Mouse (Mus musculus): Measurements from ENCODE around the gene Appl1. TPM values are rescaled to one million over a fixed set of nuclear protein-coding genes. Genes with fewer than 3 reads are reported as not detected.
"Not testable (repeated sequence)": the region's sequence is repeated elsewhere in the genome, so short reads cannot be mapped to it uniquely, and the experiment has no call there.

The Appl1 gene
- polyA plus RNA-seq, 1 experiment from 2014 or later = 39.2 TPM

GRCm38 (mm10) chr14:26960518-26960917 lies 10.5 kb downstream of the Appl1 start:
- H3K4me1 ChIP-seq = no peaks in the 10 kb centered on the region
- H3K4me2 ChIP-seq = no peak overlapping the region
- no peaks in the 10 kb centered on the region for H3K27me3 ChIP-seq
- H3K27ac ChIP-seq = no peak overlapping the region
- H3K4me3 ChIP-seq (replicated peaks) = no peak overlapping the region
- ATAC-seq (replicated peaks; ENCODE audit: low FRiP score) = no peak
- no peak overlapping the region for H3K9ac ChIP-seq
- no peaks in the 10 kb centered on the region for H3K9me3 ChIP-seq (replicated peaks)
- peaks cover 51% of the 10 kb centered on the region for H3K36me3 ChIP-seq
- WGBS = 94% methylated on average over 1 of the region's 1 CpGs

DNA sequence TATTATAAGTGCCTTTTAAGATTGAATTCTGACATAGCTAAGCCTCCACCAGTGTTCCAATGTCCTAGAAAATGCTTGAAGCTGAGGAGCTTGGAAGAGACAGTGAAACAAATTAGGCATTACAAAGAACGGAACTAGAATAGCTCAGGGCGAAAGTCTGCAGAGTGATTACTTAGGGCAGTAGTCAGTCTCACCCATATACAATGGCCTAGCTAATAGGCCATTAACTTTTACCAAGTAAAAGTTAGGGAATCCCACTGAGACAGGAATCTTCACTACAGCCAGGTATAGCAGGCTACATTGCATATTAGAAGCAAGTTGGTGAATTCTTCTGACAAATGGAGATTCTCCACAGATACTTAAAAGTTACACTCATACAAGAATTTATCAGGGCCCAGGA lies 14.9 kb downstream of the Appl1 start:
- H3K36me3 ChIP-seq = peaks cover 62% of the 10 kb centered on the region
- H3K4me1 ChIP-seq; H3K27me3 ChIP-seq; H3K9me3 ChIP-seq (replicated peaks); H3K27ac ChIP-seq; H3K4me2 ChIP-seq; H3K4me3 ChIP-seq (replicated peaks); ATAC-seq (replicated peaks; ENCODE audit: low FRiP score); H3K9ac ChIP-seq: not testable (repeated sequence)
- WGBS = 90% methylated on average over 2 of the region's 2 CpGs

DNA sequence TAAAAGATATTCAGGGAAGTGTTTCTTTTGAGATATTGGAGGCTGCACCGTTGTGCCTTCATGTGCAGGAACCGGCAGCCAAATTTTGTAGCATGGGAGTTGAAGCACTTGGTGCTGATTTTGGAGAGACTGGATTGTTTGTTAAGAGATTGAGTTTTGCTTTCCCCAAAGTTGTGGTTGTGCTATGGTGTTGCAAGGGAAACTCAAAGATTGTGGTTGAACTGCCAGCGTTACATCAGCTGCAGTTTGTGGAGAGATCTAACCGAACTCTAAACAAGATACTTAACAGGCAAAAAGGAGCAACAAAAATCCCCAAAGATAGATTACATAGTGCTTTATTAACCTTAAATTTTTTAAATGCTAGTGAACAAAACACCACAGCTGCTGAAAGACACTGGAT lies 35.5 kb downstream of the Appl1 start:
- Histone ChIP-seq H3K9me3 (replicated peaks) (no peaks in the 10 kb centered on the region), H3K4me3 (replicated peaks) (no peak overlapping the region), H3K36me3 (peaks cover 35% of the 10 kb centered on the region), H3K27me3 (no peaks in the 10 kb centered on the region), H3K9ac (no peak overlapping the region), H3K4me1 (no peaks in the 10 kb centered on the region), H3K27ac (no peak overlapping the region), H3K4me2 (no peak overlapping the region)
- WGBS = 92% methylated on average over 4 of the region's 4 CpGs
- ATAC-seq (replicated peaks; ENCODE audit: low FRiP score) = no peak

- Histone ChIP-seq H3K9ac (no peak overlapping the region), H3K4me3 (replicated peaks) (no peak overlapping the region), H3K4me2 (no peak overlapping the region), H3K9me3 (replicated peaks) (no peaks in the 10 kb centered on the region), H3K36me3 (peaks cover 29% of the 10 kb centered on the region), H3K27ac (no peak overlapping the region), H3K4me1 (no peaks in the 10 kb centered on the region), H3K27me3 (no peaks in the 10 kb centered on the region)
- 88% methylated on average over 3 of the region's 3 CpGs for WGBS
- no peak for ATAC-seq (replicated peaks; ENCODE audit: low FRiP score)
Observed at GRCm38 (mm10) chr14:26934891-26935290, 36.1 kb downstream of the Appl1 start.

DNA sequence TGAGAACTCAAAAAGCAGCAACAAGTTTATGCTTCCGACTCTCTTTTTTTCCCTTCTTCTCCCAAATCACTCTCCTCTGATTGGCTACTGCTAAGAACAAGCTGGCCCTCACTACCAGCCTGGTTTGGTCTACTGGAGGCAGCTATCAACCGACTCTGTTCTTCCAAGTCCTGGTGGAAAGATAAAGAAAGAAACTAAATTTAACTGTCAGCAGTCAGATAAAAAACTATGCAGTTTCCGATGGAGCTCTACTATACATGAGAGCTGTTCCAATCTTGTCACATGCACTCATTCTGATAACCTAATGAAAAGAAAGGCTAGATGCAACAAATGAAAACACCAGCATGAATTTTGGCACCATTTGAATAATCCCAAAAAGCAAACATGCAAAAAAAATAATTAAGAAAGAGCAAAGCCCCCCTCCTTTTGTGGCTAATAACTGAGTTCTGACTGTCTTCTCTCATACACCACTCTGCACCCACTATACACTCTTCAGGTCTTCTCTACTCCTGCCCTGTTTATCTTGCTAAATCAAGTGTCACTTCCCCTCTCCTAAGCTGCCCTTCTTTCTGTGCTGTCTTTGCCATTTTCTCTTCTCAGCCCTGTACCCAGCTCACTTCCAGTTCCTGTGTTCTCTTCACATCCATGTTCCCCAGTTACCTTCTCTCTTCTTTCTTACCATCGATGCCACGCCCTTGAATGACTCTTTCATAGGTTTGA lies 47.2 kb downstream of the Appl1 start:
- 82% methylated on average over 5 of the region's 5 CpGs for WGBS
- no peak overlapping the region for H3K4me2 ChIP-seq
- no peaks in the 10 kb centered on the region for H3K27me3 ChIP-seq
- no peak overlapping the region for H3K4me3 ChIP-seq (replicated peaks)
- no peaks in the 10 kb centered on the region for H3K4me1 ChIP-seq
- ATAC-seq (replicated peaks; ENCODE audit: low FRiP score) = no peak
- no peak overlapping the region for H3K27ac ChIP-seq
- no peak overlapping the region for H3K9ac ChIP-seq
- no peaks in the 10 kb centered on the region for H3K9me3 ChIP-seq (replicated peaks)
- H3K36me3 ChIP-seq = peaks cover 66% of the 10 kb centered on the region

- no peaks in the 10 kb centered on the region for H3K9me3 ChIP-seq (replicated peaks)
- ATAC-seq (replicated peaks; ENCODE audit: low FRiP score) = no peak
- no peak overlapping the region for H3K4me3 ChIP-seq (replicated peaks)
- no peak overlapping the region for H3K4me2 ChIP-seq
- no peak overlapping the region for H3K27ac ChIP-seq
- H3K36me3 ChIP-seq = peaks cover 43% of the 10 kb centered on the region
- WGBS = 94% methylated on average over 3 of the region's 3 CpGs
- H3K4me1 ChIP-seq = no peaks in the 10 kb centered on the region
- no peak overlapping the region for H3K9ac ChIP-seq
- H3K27me3 ChIP-seq = no peaks in the 10 kb centered on the region
Observed at GRCm38 (mm10) chr14:26919310-26919709, 51.7 kb downstream of the Appl1 start.

- WGBS = 47% methylated on average over 9 of the region's 9 CpGs
- no peak overlapping the region for H3K4me3 ChIP-seq (replicated peaks)
- 0 out of 2 replicates have a peak overlapping the region, but pooled peaks have one; percentile 48 for H3K27ac ChIP-seq
- H3K4me1 ChIP-seq = 0 out of 2 replicates have a peak, but pooled peaks cover 3% of the 10 kb centered on the region
- peaks cover 5% of the 10 kb centered on the region; the same call in 1 of the 2 replicates for H3K36me3 ChIP-seq
- H3K9ac ChIP-seq = no peak overlapping the region
- ATAC-seq (replicated peaks; ENCODE audit: low FRiP score) = peak; percentile 70
- H3K9me3 ChIP-seq (replicated peaks) = no peaks in the 10 kb centered on the region
- H3K4me2 ChIP-seq = no peak overlapping the region
- no peaks in the 10 kb centered on the region for H3K27me3 ChIP-seq
Observed at GRCm38 (mm10) chr14:26913681-26914268, 57.3 kb downstream of the Appl1 start.

GRCm38 (mm10) chr14:26911826-26912225 lies 59.2 kb downstream of the Appl1 start:
- Histone ChIP-seq H3K36me3 (no peaks in the 10 kb centered on the region), H3K9ac (no peak overlapping the region), H3K4me1 (0 out of 2 replicates have a peak, but pooled peaks cover 8% of the 10 kb centered on the region), H3K9me3 (replicated peaks) (no peaks in the 10 kb centered on the region), H3K4me3 (replicated peaks) (no peak overlapping the region), H3K4me2 (no peak overlapping the region), H3K27ac (no peak overlapping the region), H3K27me3 (no peaks in the 10 kb centered on the region)
- WGBS = 91% methylated on average over 13 of the region's 13 CpGs
- ATAC-seq (replicated peaks; ENCODE audit: low FRiP score) = no peak

- H3K27ac ChIP-seq = no peak overlapping the region
- no peaks in the 10 kb centered on the region for H3K36me3 ChIP-seq
- 0 out of 2 replicates have a peak, but pooled peaks cover 8% of the 10 kb centered on the region for H3K4me1 ChIP-seq
- H3K4me3 ChIP-seq (replicated peaks) = no peak overlapping the region
- H3K9me3 ChIP-seq (replicated peaks) = no peaks in the 10 kb centered on the region
- H3K27me3 ChIP-seq = no peaks in the 10 kb centered on the region
- 76% methylated on average over 6 of the region's 6 CpGs for WGBS
- no peak overlapping the region for H3K9ac ChIP-seq
- no peak overlapping the region for H3K4me2 ChIP-seq
- no peak for ATAC-seq (replicated peaks; ENCODE audit: low FRiP score)
Observed at GRCm38 (mm10) chr14:26911201-26911600, 59.8 kb downstream of the Appl1 start.

DNA sequence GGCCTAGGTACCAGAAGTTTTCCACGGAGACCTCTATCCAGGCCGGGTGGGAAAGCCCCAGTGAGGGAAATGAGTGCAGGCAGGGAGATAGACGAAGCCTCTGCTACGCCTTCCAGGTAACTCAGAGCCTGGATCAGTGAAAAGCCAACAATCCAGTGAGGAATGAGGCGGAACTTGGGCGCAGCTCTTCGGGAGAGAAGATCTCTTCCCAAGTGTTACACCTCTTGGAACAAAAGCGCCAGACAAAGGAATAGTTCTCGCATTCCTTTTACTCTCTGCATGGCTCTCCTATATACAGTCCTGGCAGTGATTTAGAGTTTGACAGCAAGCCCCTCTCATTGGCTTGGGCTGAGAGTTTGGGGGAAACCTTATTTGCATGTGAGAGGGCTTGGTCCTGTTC lies 60.6 kb downstream of the Appl1 start:
- WGBS = 59% methylated on average over 9 of the region's 9 CpGs
- not testable (repeated sequence) for H3K36me3 ChIP-seq; ATAC-seq (replicated peaks; ENCODE audit: low FRiP score); H3K4me1 ChIP-seq; H3K9me3 ChIP-seq (replicated peaks); H3K4me3 ChIP-seq (replicated peaks); H3K27me3 ChIP-seq; H3K27ac ChIP-seq; H3K9ac ChIP-seq; H3K4me2 ChIP-seq

DNA sequence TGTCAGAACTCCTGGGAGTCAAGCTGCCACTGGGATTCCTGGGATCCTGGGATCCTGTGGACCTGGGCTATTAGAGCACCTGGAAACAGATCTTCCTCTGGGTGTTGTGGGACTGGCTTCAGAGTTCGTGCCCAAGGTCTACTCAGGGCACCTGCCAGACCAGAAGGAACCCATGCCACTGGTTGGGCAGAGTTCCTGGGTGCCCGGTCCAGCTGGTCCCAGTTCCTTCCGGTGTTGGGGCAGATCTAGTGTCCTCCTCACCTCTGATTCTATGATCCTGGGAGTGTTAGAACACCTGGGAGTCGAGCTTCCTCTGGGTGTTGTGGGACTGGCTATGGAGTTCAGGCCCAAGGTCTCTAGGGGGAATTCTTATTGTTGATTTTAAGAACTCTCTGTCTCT lies 63.6 kb downstream of the Appl1 start:
- Histone ChIP-seq H3K27me3 (no peaks in the 10 kb centered on the region), H3K9me3 (replicated peaks) (no peaks in the 10 kb centered on the region), H3K4me2 (no peak overlapping the region), H3K27ac (no peak overlapping the region), H3K4me3 (replicated peaks) (no peak overlapping the region), H3K36me3 (no peaks in the 10 kb centered on the region), H3K9ac (no peak overlapping the region), H3K4me1 (0 out of 2 replicates have a peak, but pooled peaks cover 5% of the 10 kb centered on the region)
- 91% methylated on average over 4 of the region's 4 CpGs for WGBS
- no peak for ATAC-seq (replicated peaks; ENCODE audit: low FRiP score)

DNA sequence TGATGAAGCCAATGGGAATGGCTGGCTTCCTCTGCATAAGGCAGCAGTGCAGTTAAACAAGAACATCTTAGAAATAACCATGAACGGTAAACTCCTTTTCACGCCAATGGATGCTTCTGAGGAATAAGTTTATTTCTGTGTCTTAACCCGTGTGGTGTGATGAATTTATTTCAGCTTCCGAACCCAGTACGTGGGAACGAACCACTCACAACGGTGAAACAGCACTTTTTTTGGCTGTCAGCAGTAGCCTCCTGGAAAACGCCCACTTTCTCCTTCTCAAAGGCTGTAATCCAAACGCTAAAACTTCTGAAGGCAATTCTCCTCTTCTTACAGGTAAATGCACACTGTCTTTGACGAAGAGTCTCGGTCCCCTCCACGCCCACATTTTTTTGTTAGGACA lies 70.1 kb downstream of the Appl1 start:
- WGBS = 81% methylated on average over 12 of the region's 12 CpGs

More for the DNA sequence above, 70.1 kb downstream of the Appl1 start:
- Histone ChIP-seq H3K27ac (no peak overlapping the region), H3K4me1 (no peaks in the 10 kb centered on the region), H3K9ac (no peak overlapping the region), H3K4me2 (no peak overlapping the region), H3K27me3 (no peaks in the 10 kb centered on the region), H3K4me3 (replicated peaks) (no peak overlapping the region), H3K36me3 (no peaks in the 10 kb centered on the region), H3K9me3 (replicated peaks) (no peaks in the 10 kb centered on the region)
- ATAC-seq (replicated peaks; ENCODE audit: low FRiP score) = no peak

Data from kidney, embryonic 15.5 days (tissue).